Mouse (Mus musculus): ENCODE measurements around the gene Bsn. TPM values are rescaled to one million over a fixed set of nuclear protein-coding genes. Genes with fewer than 3 reads are reported as not detected.
A peak's percentile ranks its signal among the peaks of the same experiment; 100 is the strongest.

The Bsn gene
- polyA plus RNA-seq, 1 experiment from 2014 or later = 2.5 TPM

DNA sequence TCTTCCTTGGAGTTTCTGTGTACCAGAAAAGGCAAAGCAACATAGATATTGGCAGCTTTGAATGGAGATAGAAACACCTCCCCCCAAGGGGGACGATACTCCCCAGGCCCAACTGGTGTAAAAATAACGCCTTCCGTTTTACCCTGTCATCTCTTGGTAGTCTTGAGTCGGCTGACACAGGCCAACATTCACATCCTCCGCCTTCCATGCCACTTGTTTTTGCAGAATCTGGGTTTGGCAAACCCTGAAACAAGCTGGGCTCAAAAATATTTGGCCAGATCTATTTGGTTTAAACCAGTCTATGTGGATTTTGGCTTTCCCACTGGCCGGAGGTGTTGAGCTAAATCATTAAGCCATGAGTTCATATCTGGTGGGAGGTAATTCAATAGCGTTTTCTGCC, 1.2 kb downstream of the Bsn start:
- 81% methylated on average over 7 of the region's 7 CpGs for WGBS

GRCm38 (mm10) chr9:108188511-108188910, 1.7 kb downstream of the Bsn start:
- no peak overlapping the region for H3K4me2 ChIP-seq (ENCODE audit: low read depth, low read length, severe bottlenecking)
- H3K27me3 ChIP-seq (ENCODE audit: control insufficient read depth, insufficient read depth, low read length) = no peaks in the 10 kb centered on the region
- H3K27ac ChIP-seq (ENCODE audit: low read depth, low read length) = no peak overlapping the region
- WGBS = 84% methylated on average over 8 of the region's 8 CpGs
- H3K9ac ChIP-seq (ENCODE audit: low read length) = no peak overlapping the region
- H3K36me3 ChIP-seq (ENCODE audit: control insufficient read depth, insufficient read depth, low read length) = no peaks in the 10 kb centered on the region
- DNase-seq (ENCODE audit: low spot score) = no peak
- no peak overlapping the region for H3K4me3 ChIP-seq (ENCODE audit: low read depth, low read length)
- no peak for ATAC-seq (replicated peaks; ENCODE audit: low FRiP score)
- peaks cover 4% of the 10 kb centered on the region; the same call in 1 of the 2 replicates for H3K4me1 ChIP-seq (replicated peaks; ENCODE audit: control insufficient read depth, insufficient read depth, low read length)
- no peaks in the 10 kb centered on the region for H3K9me3 ChIP-seq (ENCODE audit: control insufficient read depth, low read length)

More for the DNA sequence above, 1.2 kb downstream of the Bsn start:
- Histone ChIP-seq H3K4me1 (replicated peaks; ENCODE audit: control insufficient read depth, insufficient read depth, low read length) (peaks cover 4% of the 10 kb centered on the region; the same call in 1 of the 2 replicates), H3K27me3 (ENCODE audit: control insufficient read depth, insufficient read depth, low read length) (no peaks in the 10 kb centered on the region), H3K4me3 (ENCODE audit: low read depth, low read length) (no peak overlapping the region), H3K27ac (ENCODE audit: low read depth, low read length) (no peak overlapping the region), H3K9ac (ENCODE audit: low read length) (no peak overlapping the region), H3K9me3 (ENCODE audit: control insufficient read depth, low read length) (no peaks in the 10 kb centered on the region), H3K36me3 (ENCODE audit: control insufficient read depth, insufficient read depth, low read length) (no peaks in the 10 kb centered on the region), H3K4me2 (ENCODE audit: low read depth, low read length, severe bottlenecking) (peak overlapping the region; percentile 86; the same call in 1 of the 2 replicates)
- ATAC-seq (replicated peaks; ENCODE audit: low FRiP score) (no peak), DNase-seq (ENCODE audit: low spot score) (no peak)

DNA sequence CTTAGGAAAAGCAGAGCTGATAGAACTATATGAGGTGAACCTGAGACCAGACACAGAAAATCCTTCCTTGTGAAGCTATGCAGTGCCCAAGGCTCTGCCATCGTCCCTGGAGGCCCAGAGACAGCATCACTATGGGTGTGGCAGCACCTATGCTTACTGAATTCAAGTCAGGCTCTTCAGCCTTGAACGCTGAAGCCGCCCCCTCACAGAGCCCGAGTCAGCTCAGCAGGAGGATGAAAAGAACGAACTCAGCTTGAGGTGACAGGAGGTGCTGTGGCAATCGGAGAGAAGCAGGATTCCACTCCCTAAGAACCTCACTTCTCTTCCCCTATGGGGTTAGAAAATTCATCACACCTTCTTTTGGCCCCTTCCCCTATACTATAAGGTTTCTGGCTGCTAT, 2.6 kb downstream of the Bsn start:
- WGBS = 48% methylated on average over 6 of the region's 6 CpGs
- H3K4me3 ChIP-seq (ENCODE audit: low read depth, low read length) = no peak overlapping the region
- H3K36me3 ChIP-seq (ENCODE audit: control insufficient read depth, insufficient read depth, low read length) = no peaks in the 10 kb centered on the region
- ATAC-seq (replicated peaks; ENCODE audit: low FRiP score) (no peak), DNase-seq (ENCODE audit: low spot score) (no peak)
- no peaks in the 10 kb centered on the region for H3K27me3 ChIP-seq (ENCODE audit: control insufficient read depth, insufficient read depth, low read length)
- H3K27ac ChIP-seq (ENCODE audit: low read depth, low read length) = no peak overlapping the region
- H3K9ac ChIP-seq (ENCODE audit: low read length) = no peak overlapping the region
- H3K4me1 ChIP-seq (replicated peaks; ENCODE audit: control insufficient read depth, insufficient read depth, low read length) = peaks cover 4% of the 10 kb centered on the region; the same call in 1 of the 2 replicates
- H3K4me2 ChIP-seq (ENCODE audit: low read depth, low read length, severe bottlenecking) = no peak overlapping the region
- H3K9me3 ChIP-seq (ENCODE audit: control insufficient read depth, low read length) = no peaks in the 10 kb centered on the region

DNA sequence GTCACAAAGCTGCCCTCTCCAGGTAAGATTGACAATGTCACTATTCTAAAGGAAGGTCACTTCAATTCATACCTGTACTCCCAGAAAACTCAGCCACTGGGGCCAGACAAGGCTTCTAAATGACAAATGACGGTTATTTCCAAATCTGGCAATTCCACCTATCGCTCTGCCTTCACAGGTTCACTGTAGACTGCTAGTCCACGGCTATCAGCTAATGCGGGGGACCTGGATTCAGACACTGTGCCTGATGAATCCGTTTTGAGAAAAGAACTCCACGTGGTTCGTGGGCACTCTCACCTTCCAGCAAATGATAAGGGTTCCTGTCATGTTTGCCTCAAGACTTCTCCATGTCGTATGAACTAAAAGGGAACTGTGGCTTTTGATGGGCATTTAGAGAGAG, 4.4 kb downstream of the Bsn start:
- WGBS = 82% methylated on average over 8 of the region's 8 CpGs
- Histone ChIP-seq H3K4me2 (ENCODE audit: low read depth, low read length, severe bottlenecking) (no peak overlapping the region), H3K4me1 (replicated peaks; ENCODE audit: control insufficient read depth, insufficient read depth, low read length) (peaks cover 4% of the 10 kb centered on the region; the same call in 1 of the 2 replicates), H3K27me3 (ENCODE audit: control insufficient read depth, insufficient read depth, low read length) (no peaks in the 10 kb centered on the region), H3K9me3 (ENCODE audit: control insufficient read depth, low read length) (no peaks in the 10 kb centered on the region), H3K4me3 (ENCODE audit: low read depth, low read length) (no peak overlapping the region), H3K9ac (ENCODE audit: low read length) (no peak overlapping the region), H3K36me3 (ENCODE audit: control insufficient read depth, insufficient read depth, low read length) (no peaks in the 10 kb centered on the region), H3K27ac (ENCODE audit: low read depth, low read length) (no peak overlapping the region)
- ATAC-seq (replicated peaks; ENCODE audit: low FRiP score) (no peak), DNase-seq (ENCODE audit: low spot score) (no peak)

- 91% methylated on average over 19 of the region's 19 CpGs for WGBS
- Histone ChIP-seq H3K27me3 (ENCODE audit: control insufficient read depth, insufficient read depth, low read length) (no peaks in the 10 kb centered on the region), H3K9ac (ENCODE audit: low read length) (no peak overlapping the region)
Measured at GRCm38 (mm10) chr9:108183531-108183994, 6.6 kb downstream of the Bsn start.

GRCm38 (mm10) chr9:108182806-108183506, 7.2 kb downstream of the Bsn start:
- no peak for DNase-seq (ENCODE audit: low spot score)
- Histone ChIP-seq H3K4me3 (ENCODE audit: low read depth, low read length) (no peak overlapping the region), H3K27ac (ENCODE audit: low read depth, low read length) (no peak overlapping the region), H3K4me1 (replicated peaks; ENCODE audit: control insufficient read depth, insufficient read depth, low read length) (no peaks in the 10 kb centered on the region), H3K9me3 (ENCODE audit: control insufficient read depth, low read length) (no peaks in the 10 kb centered on the region), H3K36me3 (ENCODE audit: control insufficient read depth, insufficient read depth, low read length) (no peaks in the 10 kb centered on the region), H3K27me3 (ENCODE audit: control insufficient read depth, insufficient read depth, low read length) (no peaks in the 10 kb centered on the region), H3K9ac (ENCODE audit: low read length) (no peak overlapping the region), H3K4me2 (ENCODE audit: low read depth, low read length, severe bottlenecking) (no peak overlapping the region)
- ATAC-seq (replicated peaks; ENCODE audit: low FRiP score) = no peak
- WGBS = 77% methylated on average over 11 of the region's 11 CpGs

More at GRCm38 (mm10) chr9:108183531-108183994, 6.6 kb downstream of the Bsn start:
- no peaks in the 10 kb centered on the region for H3K4me1 ChIP-seq (replicated peaks; ENCODE audit: control insufficient read depth, insufficient read depth, low read length)
- no peak overlapping the region for H3K27ac ChIP-seq (ENCODE audit: low read depth, low read length)
- no peaks in the 10 kb centered on the region for H3K36me3 ChIP-seq (ENCODE audit: control insufficient read depth, insufficient read depth, low read length)
- H3K4me3 ChIP-seq (ENCODE audit: low read depth, low read length) = no peak overlapping the region
- no peak for DNase-seq (ENCODE audit: low spot score)
- H3K4me2 ChIP-seq (ENCODE audit: low read depth, low read length, severe bottlenecking) = no peak overlapping the region
- H3K9me3 ChIP-seq (ENCODE audit: control insufficient read depth, low read length) = no peaks in the 10 kb centered on the region
- no peak for ATAC-seq (replicated peaks; ENCODE audit: low FRiP score)

- Histone ChIP-seq H3K4me2 (ENCODE audit: low read depth, low read length, severe bottlenecking) (no peak overlapping the region), H3K4me1 (replicated peaks; ENCODE audit: control insufficient read depth, insufficient read depth, low read length) (no peaks in the 10 kb centered on the region), H3K36me3 (ENCODE audit: control insufficient read depth, insufficient read depth, low read length) (no peaks in the 10 kb centered on the region), H3K27ac (ENCODE audit: low read depth, low read length) (no peak overlapping the region), H3K9ac (ENCODE audit: low read length) (no peak overlapping the region), H3K9me3 (ENCODE audit: control insufficient read depth, low read length) (no peaks in the 10 kb centered on the region), H3K27me3 (ENCODE audit: control insufficient read depth, insufficient read depth, low read length) (no peaks in the 10 kb centered on the region), H3K4me3 (ENCODE audit: low read depth, low read length) (no peak overlapping the region)
- no peak for ATAC-seq (replicated peaks; ENCODE audit: low FRiP score)
- 74% methylated on average over 5 of the region's 5 CpGs for WGBS
- DNase-seq (ENCODE audit: low spot score) = no peak
Measured at GRCm38 (mm10) chr9:108178391-108178790, 11.8 kb downstream of the Bsn start.

GRCm38 (mm10) chr9:108175116-108175838, 14.9 kb downstream of the Bsn start:
- H3K9ac ChIP-seq (ENCODE audit: low read length) = no peak overlapping the region
- no peaks in the 10 kb centered on the region for H3K27me3 ChIP-seq (ENCODE audit: control insufficient read depth, insufficient read depth, low read length)
- no peaks in the 10 kb centered on the region for H3K9me3 ChIP-seq (ENCODE audit: control insufficient read depth, low read length)
- H3K4me1 ChIP-seq (replicated peaks; ENCODE audit: control insufficient read depth, insufficient read depth, low read length) = no peaks in the 10 kb centered on the region
- DNase-seq (ENCODE audit: low spot score) (no peak), ATAC-seq (replicated peaks; ENCODE audit: low FRiP score) (no peak)
- no peaks in the 10 kb centered on the region for H3K36me3 ChIP-seq (ENCODE audit: control insufficient read depth, insufficient read depth, low read length)
- H3K4me2 ChIP-seq (ENCODE audit: low read depth, low read length, severe bottlenecking) = no peak overlapping the region
- no peak overlapping the region for H3K27ac ChIP-seq (ENCODE audit: low read depth, low read length)
- H3K4me3 ChIP-seq (ENCODE audit: low read depth, low read length) = no peak overlapping the region
- WGBS = 82% methylated on average over 19 of the region's 19 CpGs
